Mouse (Mus musculus): ENCODE measurements around the gene Kdelr1. TPM values are rescaled to one million over a fixed set of nuclear protein-coding genes. Genes with fewer than 3 reads are reported as not detected.
A peak's percentile ranks its signal among the peaks of the same experiment; 100 is the strongest.

Kdelr1 gene
- polyA plus RNA-seq, 1 experiment from 2014 or later, result 99.4 TPM

DNA sequence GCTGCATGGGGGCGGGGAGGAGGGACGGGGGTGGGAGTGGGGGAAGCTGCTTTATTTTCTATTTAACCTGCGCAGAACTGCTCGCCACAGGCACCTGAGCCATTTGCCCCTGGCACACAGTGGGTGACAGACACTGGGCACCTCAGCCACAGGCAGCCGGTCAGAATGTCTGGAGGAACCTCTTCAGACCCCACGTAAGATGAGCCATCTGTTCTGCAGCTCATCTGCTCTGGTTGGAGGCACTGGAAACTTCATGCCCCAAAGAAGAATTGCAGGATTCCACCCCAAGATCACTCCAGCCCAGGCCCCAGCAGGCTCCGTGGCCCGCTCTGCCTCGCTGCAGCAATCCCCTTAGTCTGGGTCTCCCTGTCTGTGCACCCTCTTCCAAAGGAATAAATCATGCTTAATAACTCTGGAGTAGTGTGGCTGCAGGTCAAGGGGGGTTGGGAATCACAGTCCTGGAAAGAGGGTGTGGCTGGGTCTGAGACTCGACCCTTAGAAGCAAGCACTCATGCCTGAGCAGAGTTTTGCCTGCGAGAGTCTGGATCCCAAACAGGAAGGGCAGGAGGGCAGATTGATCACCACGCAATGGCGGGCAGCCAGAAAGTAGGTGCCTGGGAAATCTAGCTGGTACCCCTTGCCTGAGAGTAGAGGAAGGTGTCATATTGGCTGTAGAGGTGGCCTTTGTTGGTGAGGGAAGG, 44.6 kb downstream of the Kdelr1 start:
- ATAC-seq (ENCODE audit: low FRiP score), result peak; percentile 12; the same call in 1 of the 2 replicates

DNA sequence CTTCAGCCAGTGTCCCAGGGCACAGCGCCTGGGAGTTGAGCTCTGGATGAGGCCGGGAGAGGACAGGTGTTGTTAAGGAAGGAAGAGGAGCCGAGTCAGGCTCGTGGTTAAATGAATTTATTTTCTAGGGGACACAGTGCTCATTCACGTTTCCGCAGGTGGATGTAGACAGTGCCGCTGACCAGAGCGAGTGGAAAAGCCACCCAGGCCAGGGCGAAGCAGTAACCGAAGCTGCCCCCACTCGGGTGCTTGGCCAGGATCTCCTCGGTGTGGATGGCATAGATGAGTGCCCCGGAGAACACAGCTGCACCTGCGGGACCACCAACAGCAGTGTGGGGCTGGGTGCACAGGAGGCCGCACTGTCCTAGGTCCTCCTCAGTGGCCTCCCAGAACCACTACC, 45.4 kb downstream of the Kdelr1 start:
- no peaks in the 10 kb centered on the region for H3K36me3 ChIP-seq (ENCODE audit: control insufficient read depth, insufficient read depth, low read length)
- H3K27me3 ChIP-seq (ENCODE audit: control insufficient read depth, insufficient read depth, low read length), result no peaks in the 10 kb centered on the region
- WGBS, result 86% methylated on average over 15 of the region's 15 CpGs
- no peak overlapping the region for H3K4me3 ChIP-seq (ENCODE audit: low read depth, low read length)
- H3K4me2 ChIP-seq (replicated peaks; ENCODE audit: low read depth, low read length), result no peak overlapping the region
- H3K27ac ChIP-seq (ENCODE audit: low read depth, low read length), result no peak overlapping the region
- H3K9ac ChIP-seq (ENCODE audit: low read depth, low read length), result no peak overlapping the region
- no peak for DNase-seq (ENCODE audit: low spot score)
- peaks cover 17% of the 10 kb centered on the region for H3K4me1 ChIP-seq (replicated peaks; ENCODE audit: control insufficient read depth, insufficient read depth, low read length)
- no peaks in the 10 kb centered on the region for H3K9me3 ChIP-seq (ENCODE audit: control insufficient read depth, low read length)
- no peak for ATAC-seq (ENCODE audit: low FRiP score)

More for the DNA sequence above, 44.6 kb downstream of the Kdelr1 start:
- peaks cover 12% of the 10 kb centered on the region for H3K4me1 ChIP-seq (replicated peaks; ENCODE audit: control insufficient read depth, insufficient read depth, low read length)
- no peak overlapping the region for H3K4me3 ChIP-seq (ENCODE audit: low read depth, low read length)
- no peaks in the 10 kb centered on the region for H3K36me3 ChIP-seq (ENCODE audit: control insufficient read depth, insufficient read depth, low read length)
- peak overlapping the region; percentile 55; the same call in 1 of the 2 replicates for H3K27ac ChIP-seq (ENCODE audit: low read depth, low read length)
- peak overlapping the region; percentile 21; the same call in 1 of the 2 replicates for H3K4me2 ChIP-seq (replicated peaks; ENCODE audit: low read depth, low read length)
- DNase-seq (ENCODE audit: low spot score), result no peak
- H3K27me3 ChIP-seq (ENCODE audit: control insufficient read depth, insufficient read depth, low read length), result no peaks in the 10 kb centered on the region
- WGBS, result 39% methylated on average over 13 of the region's 13 CpGs
- no peaks in the 10 kb centered on the region for H3K9me3 ChIP-seq (ENCODE audit: control insufficient read depth, low read length)
- no peak overlapping the region for H3K9ac ChIP-seq (ENCODE audit: low read depth, low read length)

DNA sequence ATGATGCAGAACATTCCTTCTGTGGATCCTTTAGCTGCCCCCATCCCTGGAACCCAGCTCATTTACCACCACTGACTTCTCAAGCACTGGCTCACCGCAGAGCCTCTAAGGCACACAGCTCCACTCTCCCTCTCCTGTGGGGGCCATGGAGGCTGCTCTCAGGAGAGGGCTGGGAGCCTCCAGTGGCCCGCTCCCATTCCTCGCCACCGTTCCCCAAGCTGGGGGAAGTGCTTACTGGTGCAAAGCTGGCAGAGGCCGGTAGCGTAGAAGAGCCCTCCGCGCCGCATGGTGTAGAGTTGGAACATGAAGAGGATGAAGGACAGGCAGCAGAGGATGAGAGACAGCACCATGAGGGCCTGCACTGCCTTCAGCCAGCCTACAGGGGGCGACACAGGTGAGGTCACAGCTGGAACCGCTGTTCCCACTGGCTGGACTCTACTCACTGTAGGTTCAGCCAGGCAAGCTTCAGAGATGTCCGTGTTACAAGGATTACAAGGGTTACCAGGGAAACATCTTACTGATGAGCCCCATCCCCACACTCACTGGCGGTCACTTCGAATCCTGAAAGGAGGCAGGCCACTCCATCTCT, 46.6 kb downstream of the Kdelr1 start:
- Histone ChIP-seq H3K4me3 (ENCODE audit: low read depth, low read length) (no peak overlapping the region), H3K4me1 (replicated peaks; ENCODE audit: control insufficient read depth, insufficient read depth, low read length) (peaks cover 17% of the 10 kb centered on the region), H3K27me3 (ENCODE audit: control insufficient read depth, insufficient read depth, low read length) (no peaks in the 10 kb centered on the region), H3K4me2 (replicated peaks; ENCODE audit: low read depth, low read length) (no peak overlapping the region), H3K9me3 (ENCODE audit: control insufficient read depth, low read length) (no peaks in the 10 kb centered on the region), H3K9ac (ENCODE audit: low read depth, low read length) (no peak overlapping the region), H3K27ac (ENCODE audit: low read depth, low read length) (no peak overlapping the region), H3K36me3 (ENCODE audit: control insufficient read depth, insufficient read depth, low read length) (no peaks in the 10 kb centered on the region)
- no peak for DNase-seq (ENCODE audit: low spot score)
- no peak for ATAC-seq (ENCODE audit: low FRiP score)
- WGBS, result 68% methylated on average over 14 of the region's 14 CpGs

DNA sequence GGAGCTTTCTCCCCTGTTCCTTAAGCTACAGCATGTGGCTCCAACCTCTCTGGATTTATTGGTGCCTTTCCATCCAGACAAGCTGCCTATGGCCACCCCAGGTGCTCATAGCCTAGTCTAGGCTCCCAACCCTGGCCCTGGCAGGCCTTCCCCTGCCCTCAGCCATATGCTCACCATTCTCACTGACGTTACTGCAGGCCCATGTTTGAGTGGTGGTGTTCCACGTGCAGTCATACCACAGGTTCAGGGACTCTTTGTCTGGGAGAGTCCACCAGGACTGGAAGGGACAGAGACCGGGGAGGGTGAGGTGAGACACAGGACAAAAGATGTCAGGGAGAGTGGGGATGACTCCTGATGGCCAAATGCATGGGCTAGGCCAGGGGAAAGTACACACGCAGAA, 47.2 kb downstream of the Kdelr1 start:
- Histone ChIP-seq H3K4me1 (replicated peaks; ENCODE audit: control insufficient read depth, insufficient read depth, low read length) (peaks cover 17% of the 10 kb centered on the region), H3K27me3 (ENCODE audit: control insufficient read depth, insufficient read depth, low read length) (no peaks in the 10 kb centered on the region), H3K36me3 (ENCODE audit: control insufficient read depth, insufficient read depth, low read length) (no peaks in the 10 kb centered on the region), H3K27ac (ENCODE audit: low read depth, low read length) (no peak overlapping the region), H3K9me3 (ENCODE audit: control insufficient read depth, low read length) (no peaks in the 10 kb centered on the region), H3K4me3 (ENCODE audit: low read depth, low read length) (no peak overlapping the region), H3K9ac (ENCODE audit: low read depth, low read length) (no peak overlapping the region), H3K4me2 (replicated peaks; ENCODE audit: low read depth, low read length) (no peak overlapping the region)
- 77% methylated on average over 4 of the region's 4 CpGs for WGBS
- ATAC-seq (ENCODE audit: low FRiP score) (no peak), DNase-seq (ENCODE audit: low spot score) (no peak)

DNA sequence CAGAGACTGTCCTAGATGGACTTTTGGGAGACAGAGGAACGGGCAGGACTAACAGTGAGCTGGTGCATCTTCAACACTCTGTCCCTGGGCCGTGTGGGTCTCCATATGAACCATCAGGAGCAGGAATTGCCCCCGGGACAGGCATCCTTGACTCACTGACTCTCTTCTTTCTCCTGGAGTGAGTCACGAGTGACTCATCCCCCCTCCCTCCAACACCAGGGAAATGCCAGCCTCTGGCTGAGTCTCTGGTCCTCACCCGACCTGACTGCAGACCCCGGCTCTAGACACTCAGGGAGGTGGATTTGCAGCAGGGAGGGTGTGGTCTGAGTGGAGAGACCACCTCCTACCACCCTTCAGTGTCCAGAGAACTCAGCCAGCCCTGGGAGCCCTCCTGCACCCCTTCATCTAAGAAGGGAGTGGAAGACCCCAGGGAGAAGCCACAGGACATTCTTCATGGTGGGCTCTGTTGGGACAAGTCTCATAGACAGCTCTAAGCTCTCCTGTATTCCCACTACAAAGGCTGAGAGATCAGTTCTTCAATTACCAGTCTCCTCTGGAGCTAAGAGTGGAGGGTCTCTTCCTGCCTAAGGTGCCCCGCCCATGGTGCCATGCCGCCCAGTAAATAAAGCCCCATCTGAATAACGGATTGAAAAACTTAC, 48.1 kb downstream of the Kdelr1 start:
- DNase-seq (ENCODE audit: low spot score), result no peak
- Histone ChIP-seq H3K27me3 (ENCODE audit: control insufficient read depth, insufficient read depth, low read length) (no peaks in the 10 kb centered on the region), H3K4me3 (ENCODE audit: low read depth, low read length) (no peak overlapping the region), H3K9me3 (ENCODE audit: control insufficient read depth, low read length) (no peaks in the 10 kb centered on the region), H3K4me1 (replicated peaks; ENCODE audit: control insufficient read depth, insufficient read depth, low read length) (peaks cover 17% of the 10 kb centered on the region), H3K9ac (ENCODE audit: low read depth, low read length) (no peak overlapping the region), H3K27ac (ENCODE audit: low read depth, low read length) (no peak overlapping the region), H3K4me2 (replicated peaks; ENCODE audit: low read depth, low read length) (no peak overlapping the region), H3K36me3 (ENCODE audit: control insufficient read depth, insufficient read depth, low read length) (no peaks in the 10 kb centered on the region)
- ATAC-seq (ENCODE audit: low FRiP score), result no peak
- 54% methylated on average over 9 of the region's 9 CpGs for WGBS

DNA sequence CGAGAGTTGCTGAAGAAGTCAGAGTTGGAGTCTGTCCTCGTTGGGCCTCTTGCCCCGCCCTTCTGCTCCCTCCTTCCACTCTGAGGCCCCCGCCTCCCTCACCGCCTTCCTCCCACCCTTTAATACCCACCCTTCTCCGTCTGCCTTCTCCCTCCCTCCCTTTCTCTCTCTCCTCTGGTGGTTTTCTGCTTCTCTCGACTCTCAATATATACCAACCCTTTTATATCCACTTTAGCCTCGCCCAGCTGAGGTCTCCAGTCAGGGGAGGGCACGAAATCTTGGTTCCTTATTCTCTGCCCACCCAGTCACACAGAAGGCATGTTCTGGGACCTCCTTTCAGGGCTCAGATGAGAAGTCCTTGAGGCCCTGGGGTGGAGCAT, 48.7 kb downstream of the Kdelr1 start, which contains the start of gene Emp3:
TSS of gene Emp3 (minus strand) at position 163 of the 380 bp plus-strand sequence.
- H3K9ac ChIP-seq (ENCODE audit: low read depth, low read length), result no peak within 1 kb of the TSS; the same call in 1 of the 2 replicates
- no peak within 1 kb of the TSS for H3K4me2 ChIP-seq (replicated peaks; ENCODE audit: low read depth, low read length)

DNA sequence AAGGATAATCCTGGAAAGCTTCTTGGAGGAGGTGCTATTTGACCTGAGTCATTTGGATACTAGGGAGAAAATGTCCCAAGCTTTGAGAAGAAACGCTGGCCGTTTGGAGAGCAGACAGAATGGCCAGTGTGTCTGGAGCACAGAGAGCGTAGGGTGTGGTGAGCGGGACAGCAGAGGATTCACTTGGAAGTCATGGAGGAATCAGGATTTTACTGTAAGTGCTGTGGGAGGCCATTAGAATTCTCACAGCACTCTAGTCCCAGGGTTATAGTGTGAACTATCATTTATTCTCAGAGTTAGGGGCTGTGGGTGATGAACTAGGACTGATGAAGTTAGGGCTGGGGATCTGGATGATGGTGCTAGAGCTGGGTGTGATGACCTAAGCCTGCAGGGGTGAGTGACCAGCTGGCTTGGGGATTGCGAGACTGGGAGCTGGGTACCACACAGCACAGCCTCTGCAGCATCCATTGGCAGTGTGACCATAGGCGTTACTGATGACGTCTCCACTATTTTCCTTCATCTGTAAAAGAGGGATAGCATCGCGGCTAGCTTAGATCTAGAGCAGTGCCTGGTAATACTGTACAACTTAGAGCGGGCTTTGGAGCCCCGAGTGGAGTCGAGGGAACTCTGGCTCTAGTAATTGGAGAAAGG, 49.5 kb downstream of the Kdelr1 start:
- Histone ChIP-seq H3K4me2 (replicated peaks; ENCODE audit: low read depth, low read length) (peak overlapping the region; percentile 44), H3K4me1 (replicated peaks; ENCODE audit: control insufficient read depth, insufficient read depth, low read length) (peaks cover 13% of the 10 kb centered on the region), H3K9ac (ENCODE audit: low read depth, low read length) (peak overlapping the region; percentile 53; the same call in 1 of the 2 replicates), H3K4me3 (ENCODE audit: low read depth, low read length) (no peak overlapping the region; the same call in 1 of the 2 replicates), H3K27me3 (ENCODE audit: control insufficient read depth, insufficient read depth, low read length) (no peaks in the 10 kb centered on the region), H3K9me3 (ENCODE audit: control insufficient read depth, low read length) (no peaks in the 10 kb centered on the region), H3K36me3 (ENCODE audit: control insufficient read depth, insufficient read depth, low read length) (no peaks in the 10 kb centered on the region), H3K27ac (ENCODE audit: low read depth, low read length) (no peak overlapping the region)
- no peak for DNase-seq (ENCODE audit: low spot score)
- ATAC-seq (ENCODE audit: low FRiP score), result no peak
- WGBS, result 85% methylated on average over 12 of the region's 12 CpGs

More for the DNA sequence above, 48.7 kb downstream of the Kdelr1 start, which contains the start of gene Emp3:
- Histone ChIP-seq H3K27ac (ENCODE audit: low read depth, low read length) (no peak within 1 kb of the TSS), H3K4me3 (ENCODE audit: low read depth, low read length) (no peak within 1 kb of the TSS), H3K36me3 (ENCODE audit: control insufficient read depth, insufficient read depth, low read length) (no peaks in the 10 kb centered on the region), H3K9me3 (ENCODE audit: control insufficient read depth, low read length) (no peaks in the 10 kb centered on the region), H3K4me1 (replicated peaks; ENCODE audit: control insufficient read depth, insufficient read depth, low read length) (peaks cover 15% of the 10 kb centered on the region), H3K27me3 (ENCODE audit: control insufficient read depth, insufficient read depth, low read length) (no peaks in the 10 kb centered on the region)
- 55% methylated on average over 9 of the region's 9 CpGs for WGBS
- DNase-seq (ENCODE audit: low spot score), result no peak
- no peak for ATAC-seq (ENCODE audit: low FRiP score)

DNA sequence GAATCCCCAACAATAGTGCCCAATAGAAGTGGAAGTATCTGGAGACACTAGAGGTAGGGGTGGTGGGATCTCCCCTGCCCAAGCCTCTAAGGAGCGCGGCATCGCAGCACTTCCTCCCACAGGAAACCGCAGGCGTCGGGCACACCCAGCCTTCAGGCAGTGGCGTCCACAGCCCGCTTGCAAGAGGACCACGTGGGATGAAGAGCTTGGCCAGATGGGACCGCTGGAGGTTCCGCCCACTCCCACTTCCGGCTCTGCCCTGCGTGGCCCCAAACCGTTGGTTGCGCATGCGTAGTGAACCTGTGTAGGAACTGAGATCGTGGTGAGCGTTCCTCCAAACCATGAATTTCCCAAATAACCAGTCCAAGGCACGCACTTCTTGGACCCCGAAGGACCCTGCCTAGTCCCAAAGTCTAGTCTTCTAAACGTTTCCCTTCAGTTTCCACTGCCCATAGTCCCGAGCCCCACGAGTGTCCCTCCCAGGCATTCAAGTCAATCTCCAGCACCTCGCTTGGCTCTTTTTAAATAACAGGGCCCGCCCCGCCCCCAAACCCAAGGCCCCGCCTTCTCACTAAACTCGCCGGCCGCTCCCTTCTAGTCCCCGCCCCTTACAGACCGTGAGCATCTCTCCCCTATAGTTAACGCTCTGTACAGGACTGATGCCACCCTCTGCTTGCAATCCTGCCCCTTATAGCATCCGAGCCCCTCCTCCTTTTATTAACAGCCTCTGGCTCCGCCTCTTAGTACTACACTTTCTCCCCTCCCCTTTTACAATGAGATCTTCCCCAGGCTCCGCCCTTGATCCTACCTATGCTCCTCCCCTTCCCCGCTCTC, 50.6 kb downstream of the Kdelr1 start:
- peak; percentile 93 for ATAC-seq (ENCODE audit: low FRiP score)
- H3K4me2 ChIP-seq (replicated peaks; ENCODE audit: low read depth, low read length), result peak overlapping the region; percentile 44
- no peaks in the 10 kb centered on the region for H3K27me3 ChIP-seq (ENCODE audit: control insufficient read depth, insufficient read depth, low read length)
- peak; percentile 94 for DNase-seq (ENCODE audit: low spot score)
- no peaks in the 10 kb centered on the region for H3K36me3 ChIP-seq (ENCODE audit: control insufficient read depth, insufficient read depth, low read length)
- H3K9ac ChIP-seq (ENCODE audit: low read depth, low read length), result peak overlapping the region; percentile 53; the same call in 1 of the 2 replicates
- WGBS, result under 1% methylated on average over 37 of the region's 37 CpGs
- H3K4me3 ChIP-seq (ENCODE audit: low read depth, low read length), result peak overlapping the region; percentile 41
- H3K27ac ChIP-seq (ENCODE audit: low read depth, low read length), result peak overlapping the region; percentile 72
- H3K4me1 ChIP-seq (replicated peaks; ENCODE audit: control insufficient read depth, insufficient read depth, low read length), result peaks cover 5% of the 10 kb centered on the region
- no peaks in the 10 kb centered on the region for H3K9me3 ChIP-seq (ENCODE audit: control insufficient read depth, low read length)
